Mouse (Mus musculus) Muller cell, postnatal 12 days (primary cell): Measurements from ENCODE around the gene Taar5.

Source experiments
- DNase-seq: peaks from one replicate; pipeline ENCODE4 v3.0.0-alpha.2; 2015; ENCODE audit errors: inconsistent ontology term

Gene Taar5

DNA sequence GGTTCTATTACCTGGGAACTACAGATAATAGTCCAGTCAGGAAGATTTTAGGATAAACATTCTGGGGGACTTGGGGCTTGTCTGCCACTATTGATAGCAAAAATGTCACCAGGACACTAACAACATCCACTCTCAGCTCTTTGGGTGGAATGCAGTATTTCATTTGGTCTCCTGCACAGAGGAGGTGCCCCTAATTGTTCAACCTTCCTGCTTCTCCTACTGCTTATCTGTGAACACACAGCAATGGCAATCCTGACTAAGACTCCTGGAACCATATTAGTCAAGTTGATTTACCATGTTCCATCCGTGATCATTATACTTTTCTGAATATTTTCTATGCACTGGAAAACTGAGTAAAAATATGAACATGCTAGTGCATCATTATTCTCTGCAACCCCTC lies 37.6 kb downstream of the Taar5 start:
- DNase-seq, result no peak
